Mouse (Mus musculus) lung, postnatal 0 days (tissue): Measurements from ENCODE around the gene Zfp451. TPM values are rescaled to one million over a fixed set of nuclear protein-coding genes. Genes with fewer than 3 reads are reported as not detected.
"Not testable (repeated sequence)": the region's sequence is repeated elsewhere in the genome, so short reads cannot be mapped to it uniquely, and the experiment has no call there.

Source experiments
- ATAC-seq: fragments of 200-750 bp; cut with Nextera tagmentation; 2 replicates; pipeline ENCODE4 v1.8.0; 2017; ENCODE audit warnings: moderate library complexity
- DNase-seq: peaks from one replicate; pipeline ENCODE4 v3.0.0-alpha.2; 2016; ENCODE audit warnings: low spot score
- H3K27ac ChIP-seq: fragments of 300-500 bp; sonication (generic); 2 replicates; pipeline ENCODE4 v1.5.1; 2014; ENCODE audit warnings: antibody characterized with exemption, mild to moderate bottlenecking, low read length, mixed read lengths
- H3K27me3 ChIP-seq: fragments of 300-500 bp; sonication (generic); replicated peaks from 2 replicates; pipeline ENCODE4 v1.6.1; 2014; ENCODE audit warnings: low read length, mixed read lengths; ENCODE audit not compliant: insufficient read depth
- H3K36me3 ChIP-seq: fragments of 300-500 bp; sonication (generic); 2 replicates; pipeline ENCODE4 v1.6.1; 2014; ENCODE audit warnings: low read length, mixed read lengths; ENCODE audit not compliant: insufficient read depth
- H3K4me1 ChIP-seq: fragments of 300-500 bp; sonication (generic); 2 replicates; pipeline ENCODE4 v1.6.1; 2014; ENCODE audit warnings: antibody characterized with exemption, low read depth, low read length, mixed read lengths; ENCODE audit not compliant: insufficient read depth
- H3K4me2 ChIP-seq: fragments of 300-500 bp; sonication (generic); replicated peaks from 2 replicates; pipeline ENCODE4 v1.6.1; 2014; ENCODE audit warnings: low read depth, mild to moderate bottlenecking, low read length, moderate library complexity, mixed read lengths
- H3K4me3 ChIP-seq: fragments of 300-500 bp; sonication (generic); 2 replicates; pipeline ENCODE4 v1.5.1; 2014; ENCODE audit warnings: low read depth, low read length
- H3K9ac ChIP-seq: fragments of 300-500 bp; sonication (generic); replicated peaks from 2 replicates; pipeline ENCODE4 v1.6.1; 2014; ENCODE audit warnings: low read depth, mild to moderate bottlenecking
- H3K9me3 ChIP-seq: fragments of 300-500 bp; sonication (generic); 2 replicates; pipeline ENCODE4 v1.6.1; 2016; ENCODE audit warnings: low read length, mixed read lengths
- CTCF ChIP-seq: IDR thresholded peaks from 2 replicates; pipeline ENCODE4 v1.5.1; 2016; ENCODE audit warnings: antibody characterized with exemption, mild to moderate bottlenecking
- EP300 ChIP-seq: IDR thresholded peaks from 2 replicates; pipeline ENCODE4 v1.6.1; 2016; ENCODE audit warnings: antibody characterized with exemption, mild to moderate bottlenecking, control low read depth
- WGBS: fragments of 180-500 bp; shearing (Covaris S2); extraction: QIAGEN DNeasy Blood & Tissue Kit; methylation state at CpG from one replicate; pipeline ENCODE4 v1.1.7; 2014; 5-methylcytosine and 5-hydroxymethylcytosine counted together
- polyA plus RNA-seq: library from polyadenylated mRNA; unstranded; fragments of >200 nt; fragmentation: Nextera tagmentation; extraction: Ambion mirVana; gene quantifications from 2 replicates; pipeline ENCODE4 v1.2.1, GENCODE M21; 2015

Gene Zfp451
- 11.3 and 12.2 TPM in 2 replicates for polyA plus RNA-seq

- H3K4me3 ChIP-seq = peak within 1 kb of the TSS; percentile 87
- peak within 1 kb of the TSS; percentile 89 for H3K9ac ChIP-seq
- H3K9me3 ChIP-seq = no peaks in the 10 kb centered on the region
- H3K4me2 ChIP-seq = peak within 1 kb of the TSS; percentile 80
- WGBS = under 1% methylated on average over 73 of the region's 85 CpGs
- peaks cover 7% of the 10 kb centered on the region; the same call in 1 of the 2 replicates for H3K4me1 ChIP-seq
- TF ChIP-seq CTCF (peak; percentile 44), EP300 (no peak)
- DNase-seq = peak; percentile 95
- ATAC-seq = peak; percentile 99
- H3K27me3 ChIP-seq = no peaks in the 10 kb centered on the region
- H3K36me3 ChIP-seq = no peaks in the 10 kb centered on the region
- peak within 1 kb of the TSS; percentile 93 for H3K27ac ChIP-seq
Measured at GRCm38 (mm10) chr1:33813868-33814794, at the start of gene Zfp451. Zfp451 (minus strand) TSS chr1:33814595.

- 93% methylated on average over 2 of the region's 2 CpGs for WGBS
- H3K4me2 ChIP-seq = no peak overlapping the region
Measured at GRCm38 (mm10) chr1:33846807-33847206, 32.4 kb upstream of the Zfp451 start.

GRCm38 (mm10) chr1:33843823-33844222 lies 29.4 kb upstream of the Zfp451 start:
- H3K27ac ChIP-seq = no peak overlapping the region
- no peak overlapping the region for H3K4me3 ChIP-seq
- ATAC-seq = no peak
- no peaks in the 10 kb centered on the region for H3K4me1 ChIP-seq
- 78% methylated on average over 6 of the region's 6 CpGs for WGBS
- no peaks in the 10 kb centered on the region for H3K27me3 ChIP-seq
- DNase-seq = no peak
- no peak for TF ChIP-seq EP300
- TF ChIP-seq CTCF = no peak
- no peaks in the 10 kb centered on the region for H3K9me3 ChIP-seq
- no peaks in the 10 kb centered on the region for H3K36me3 ChIP-seq
- H3K9ac ChIP-seq = no peak overlapping the region
- no peak overlapping the region for H3K4me2 ChIP-seq

More at GRCm38 (mm10) chr1:33846807-33847206, 32.4 kb upstream of the Zfp451 start:
- Histone ChIP-seq H3K9me3 (no peaks in the 10 kb centered on the region), H3K4me1 (no peaks in the 10 kb centered on the region), H3K27ac (no peak overlapping the region), H3K9ac (no peak overlapping the region), H3K4me3 (no peak overlapping the region), H3K27me3 (no peaks in the 10 kb centered on the region), H3K36me3 (no peaks in the 10 kb centered on the region)
- DNase-seq (no peak), ATAC-seq (no peak)
- TF ChIP-seq CTCF = no peak
- TF ChIP-seq EP300 = no peak

DNA sequence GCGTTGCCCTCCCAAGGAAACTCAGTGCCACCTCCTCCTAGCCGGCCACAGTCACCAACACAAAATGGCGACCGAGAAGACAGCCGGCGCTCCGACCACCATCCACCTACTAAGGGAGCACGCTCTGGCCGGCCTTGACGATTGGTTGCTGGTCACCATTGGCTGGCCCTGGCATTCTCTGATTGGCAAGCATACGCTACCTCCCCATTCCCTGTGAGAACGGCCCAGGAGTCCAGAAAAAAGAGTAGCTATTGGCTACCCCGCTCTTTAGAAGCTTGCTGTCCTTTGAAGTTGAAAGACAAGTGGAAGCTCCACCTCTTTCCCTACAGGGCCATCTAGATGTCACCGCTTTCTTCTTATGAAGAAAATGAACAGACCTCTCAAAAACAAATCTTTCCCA lies 24.6 kb upstream of the Zfp451 start:
- H3K9ac ChIP-seq, H3K27me3 ChIP-seq, H3K27ac ChIP-seq, H3K4me3 ChIP-seq, H3K4me1 ChIP-seq, H3K36me3 ChIP-seq, DNase-seq, ATAC-seq, H3K4me2 ChIP-seq, H3K9me3 ChIP-seq: not testable (repeated sequence)
- WGBS = 96% methylated on average over 13 of the region's 14 CpGs

DNA sequence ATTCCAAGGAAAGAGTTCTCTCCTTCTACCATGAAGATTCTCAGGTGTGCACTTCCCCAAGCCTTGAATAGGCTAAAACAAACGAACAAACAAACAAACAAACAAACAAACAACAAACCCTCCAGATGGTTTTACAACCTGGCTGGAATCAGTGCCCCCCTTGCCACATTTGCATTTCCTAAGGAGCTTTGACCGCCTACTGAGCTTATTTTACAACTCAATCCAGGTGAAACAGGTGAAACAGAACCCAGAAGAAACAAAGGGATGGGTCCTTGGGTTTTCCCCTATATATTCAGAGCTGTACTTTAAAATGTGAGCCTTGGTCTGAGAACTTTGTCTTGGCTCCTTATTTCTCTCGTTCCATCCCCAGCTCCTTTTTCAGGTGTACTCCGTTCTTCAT lies 16.2 kb upstream of the Zfp451 start:
- DNase-seq (no peak), ATAC-seq (no peak)
- WGBS = 63% methylated on average over 4 of the region's 4 CpGs

DNA sequence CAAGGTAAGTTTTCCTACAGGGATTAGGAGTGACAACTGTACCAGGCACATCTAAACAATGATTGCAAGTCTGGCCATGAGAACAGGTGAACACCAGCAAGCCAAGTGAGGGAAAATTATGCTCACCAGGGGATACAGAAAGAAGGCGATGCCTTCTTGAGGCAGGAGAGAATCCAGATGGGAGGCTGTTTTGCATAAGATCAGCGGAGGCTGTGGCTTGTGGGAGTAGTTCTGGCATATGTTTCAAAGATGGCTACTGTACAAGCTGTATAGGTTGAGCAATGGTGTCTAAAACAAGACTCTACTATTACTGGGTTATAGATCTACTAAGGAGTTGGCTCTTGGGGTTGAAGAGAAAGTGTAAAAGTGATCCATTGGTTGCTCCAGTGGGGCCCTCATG lies 3.5 kb upstream of the Zfp451 start:
- Histone ChIP-seq H3K9me3 (no peaks in the 10 kb centered on the region), H3K27ac (no peak overlapping the region), H3K36me3 (no peaks in the 10 kb centered on the region), H3K4me1 (peaks cover 5% of the 10 kb centered on the region; the same call in 1 of the 2 replicates), H3K27me3 (no peaks in the 10 kb centered on the region), H3K4me3 (no peak overlapping the region), H3K4me2 (no peak overlapping the region), H3K9ac (no peak overlapping the region)
- TF ChIP-seq CTCF (no peak), EP300 (no peak)
- ATAC-seq (no peak), DNase-seq (no peak)
- 78% methylated on average over 2 of the region's 2 CpGs for WGBS

More for the DNA sequence above, 16.2 kb upstream of the Zfp451 start:
- no peak for TF ChIP-seq EP300
- TF ChIP-seq CTCF = no peak
- Histone ChIP-seq H3K9ac (no peak overlapping the region), H3K27me3 (no peaks in the 10 kb centered on the region), H3K4me1 (no peaks in the 10 kb centered on the region), H3K36me3 (no peaks in the 10 kb centered on the region), H3K4me3 (no peak overlapping the region), H3K9me3 (no peaks in the 10 kb centered on the region), H3K27ac (no peak overlapping the region), H3K4me2 (no peak overlapping the region)
